Mouse (Mus musculus) heart, postnatal 0 days (tissue): ENCODE measurements around the gene Dnah10.

ENCODE experiments used
- CTCF ChIP-seq: IDR thresholded peaks from 2 replicates; pipeline ENCODE4 v1.5.1; 2016; ENCODE audit warnings: antibody characterized with exemption, control low read depth, low read depth
- EP300 ChIP-seq: IDR thresholded peaks from 2 replicates; pipeline ENCODE4 v1.6.1; 2016; ENCODE audit warnings: antibody characterized with exemption, low read depth

DNA sequence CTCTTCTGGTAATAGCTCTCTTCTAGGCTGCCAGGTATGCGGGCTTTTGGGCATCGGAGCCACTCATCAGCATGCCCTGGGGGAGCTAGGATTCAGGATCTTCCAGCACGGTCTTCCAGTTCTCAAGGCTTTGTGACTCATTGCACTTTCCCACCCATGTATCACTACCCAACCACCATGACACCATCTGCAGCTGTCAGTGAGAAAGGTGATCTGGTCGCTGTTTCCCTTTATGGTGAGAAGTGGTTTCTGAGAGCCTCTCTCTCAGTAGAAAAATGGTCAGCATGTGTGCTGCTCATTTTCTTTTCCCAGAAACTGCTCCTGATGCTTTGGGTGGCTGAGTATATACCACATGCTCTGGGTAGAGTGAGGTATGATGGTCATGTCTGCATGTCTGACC lies 154.4 kb downstream of the Dnah10 start:
- TF ChIP-seq CTCF (no peak), EP300 (no peak)
